Mouse (Mus musculus) embryonic facial prominence, embryonic 11.5 days (tissue): ENCODE data around the gene Fktn. TPM values are rescaled to one million over a fixed set of nuclear protein-coding genes. Genes with fewer than 3 reads are reported as not detected.
A peak's percentile ranks its signal among the peaks of the same experiment; 100 is the strongest.

Source experiments
- ATAC-seq: fragments of 200-750 bp; cut with Nextera tagmentation; replicated peaks from 2 replicates; pipeline ENCODE4 v1.8.0; 2017; ENCODE audit warnings: low read depth; ENCODE audit not compliant: insufficient number of reproducible peaks, low FRiP score, low TSS enrichment
- DNase-seq: peaks from one replicate; pipeline ENCODE4 v3.0.0-alpha.2; 2015; ENCODE audit warnings: low spot score
- H3K27ac ChIP-seq: fragments of 300-500 bp; sonication (generic); replicated peaks from 2 replicates; pipeline ENCODE4 v1.5.1; 2014; ENCODE audit warnings: mild to moderate bottlenecking, low read depth, low read length, control low read depth
- H3K27me3 ChIP-seq: fragments of 300-500 bp; sonication (generic); 2 replicates; pipeline ENCODE4 v1.6.1; 2014; ENCODE audit warnings: mild to moderate bottlenecking, low read length, moderate library complexity, mixed read lengths; ENCODE audit not compliant: control insufficient read depth, insufficient read depth
- H3K36me3 ChIP-seq: fragments of 300-500 bp; sonication (generic); replicated peaks from 2 replicates; pipeline ENCODE4 v1.6.1; 2014; ENCODE audit warnings: low read depth, mild to moderate bottlenecking, low read length, moderate library complexity, mixed read lengths; ENCODE audit not compliant: control insufficient read depth, insufficient read depth
- H3K4me1 ChIP-seq: fragments of 300-500 bp; sonication (generic); 2 replicates; pipeline ENCODE4 v1.6.1; 2014; ENCODE audit warnings: low read length, mixed read lengths; ENCODE audit not compliant: control insufficient read depth, insufficient read depth
- H3K4me2 ChIP-seq: fragments of 300-500 bp; sonication (generic); 2 replicates; pipeline ENCODE4 v1.6.1; 2014; ENCODE audit warnings: low read depth, mild to moderate bottlenecking, control low read depth, low read length, moderate library complexity
- H3K4me3 ChIP-seq: fragments of 300-500 bp; sonication (generic); 2 replicates; pipeline ENCODE4 v1.5.1; 2014; ENCODE audit warnings: low read depth, low read length, control low read depth
- H3K9ac ChIP-seq: fragments of 300-500 bp; sonication (generic); replicated peaks from 2 replicates; pipeline ENCODE4 v1.6.1; 2014; ENCODE audit warnings: mild to moderate bottlenecking, control low read depth, low read length
- H3K9me3 ChIP-seq: fragments of 300-500 bp; sonication (generic); replicated peaks from 2 replicates; pipeline ENCODE4 v1.6.1; 2016; ENCODE audit warnings: mild to moderate bottlenecking, low read length, inconsistent platforms, mixed read lengths; ENCODE audit not compliant: control insufficient read depth
- WGBS: fragments of 180-500 bp; shearing (Covaris S2); extraction: QIAGEN DNeasy Blood & Tissue Kit; methylation state at CpG from one replicate; pipeline ENCODE4 v1.1.7; 2014; 5-methylcytosine and 5-hydroxymethylcytosine counted together
- polyA plus RNA-seq: library from polyadenylated mRNA; unstranded; fragments of >200 nt; fragmentation: Nextera tagmentation; extraction: Ambion mirVana; gene quantifications from 2 replicates; pipeline ENCODE4 v1.2.1, GENCODE M21; 2014

Gene Fktn
- polyA plus RNA-seq, 1 experiment from 2014 or later: 15.1 TPM

DNA sequence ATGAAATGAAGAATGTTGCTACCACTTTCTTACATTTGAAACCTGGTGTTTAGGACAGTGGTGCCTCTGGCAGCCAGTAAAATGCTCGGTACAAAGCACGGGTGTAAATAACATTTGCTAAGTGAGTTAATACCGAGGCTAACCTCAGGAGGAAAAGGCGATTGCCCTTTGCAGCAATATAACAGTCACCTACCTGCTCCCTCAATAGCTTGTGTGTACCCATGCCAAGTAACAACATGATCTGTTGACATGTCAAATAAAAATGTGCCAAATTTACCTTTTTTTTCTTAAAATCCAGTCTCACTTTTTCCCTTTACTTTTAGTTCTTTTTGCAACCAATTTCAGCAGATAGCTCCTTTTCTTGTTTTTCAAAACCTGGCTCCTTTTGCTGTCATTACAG is 111.0 kb downstream of the Fktn start:
- no peak for DNase-seq
- no peaks in the 10 kb centered on the region for H3K27me3 ChIP-seq
- H3K9ac ChIP-seq: no peak overlapping the region
- no peak overlapping the region for H3K4me2 ChIP-seq
- no peaks in the 10 kb centered on the region for H3K36me3 ChIP-seq
- no peaks in the 10 kb centered on the region for H3K4me1 ChIP-seq
- H3K4me3 ChIP-seq: no peak overlapping the region
- ATAC-seq: no peak
- 66% methylated on average over 4 of the region's 4 CpGs for WGBS
- no peak overlapping the region for H3K27ac ChIP-seq
- H3K9me3 ChIP-seq: no peaks in the 10 kb centered on the region

DNA sequence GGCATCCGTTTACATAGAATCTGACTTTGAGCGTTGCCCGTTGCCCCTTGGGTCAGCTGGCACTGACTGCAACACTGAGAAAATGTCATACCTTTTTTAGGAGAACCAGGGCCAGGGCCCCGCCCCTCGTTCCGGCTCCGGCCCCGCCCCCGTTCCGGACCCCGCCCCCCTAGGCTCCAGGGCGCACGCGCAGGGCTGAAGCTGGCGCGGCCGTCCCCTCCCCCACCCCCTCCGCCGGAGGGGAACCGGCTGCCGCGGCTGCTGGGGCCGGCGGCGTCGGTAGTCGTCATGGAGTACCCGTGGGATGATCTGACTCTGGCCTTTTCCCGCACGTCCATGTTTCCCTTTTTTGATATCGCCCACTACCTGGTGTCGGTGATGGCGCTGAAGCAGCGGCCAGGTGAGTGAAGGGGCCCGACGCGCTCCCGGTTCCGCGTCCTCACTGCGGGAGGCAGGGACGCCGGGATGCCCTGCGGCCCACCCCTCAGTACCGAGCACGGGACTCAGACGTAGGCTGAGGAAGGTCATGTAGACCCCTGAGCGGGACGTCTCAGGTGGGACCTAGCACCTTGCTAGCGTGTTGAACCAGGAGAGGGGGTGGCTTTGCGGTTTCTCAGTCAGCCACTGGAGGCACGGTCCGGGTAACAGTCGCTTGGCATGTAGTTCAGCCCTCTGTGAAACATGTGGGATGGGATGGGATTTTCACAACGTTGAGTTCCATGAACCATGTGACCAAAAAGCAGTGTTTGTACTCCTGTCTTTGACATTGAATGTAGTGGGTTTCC is 112.2 kb downstream of the Fktn start, which contains the start of gene Tmem38b:
TSS of gene Tmem38b (plus strand) at position 225 of the 785 bp plus-strand sequence.
- DNase-seq (peak; percentile 84), ATAC-seq (peak; percentile 85)
- Histone ChIP-seq H3K27me3 (no peaks in the 10 kb centered on the region), H3K4me2 (peak within 1 kb of the TSS; percentile 70), H3K27ac (no peak within 1 kb of the TSS), H3K9me3 (no peaks in the 10 kb centered on the region), H3K4me3 (peak within 1 kb of the TSS; percentile 85), H3K9ac (peak within 1 kb of the TSS; percentile 76), H3K4me1 (no peaks in the 10 kb centered on the region), H3K36me3 (no peaks in the 10 kb centered on the region)
- WGBS: under 1% methylated on average over 53 of the region's 55 CpGs

DNA sequence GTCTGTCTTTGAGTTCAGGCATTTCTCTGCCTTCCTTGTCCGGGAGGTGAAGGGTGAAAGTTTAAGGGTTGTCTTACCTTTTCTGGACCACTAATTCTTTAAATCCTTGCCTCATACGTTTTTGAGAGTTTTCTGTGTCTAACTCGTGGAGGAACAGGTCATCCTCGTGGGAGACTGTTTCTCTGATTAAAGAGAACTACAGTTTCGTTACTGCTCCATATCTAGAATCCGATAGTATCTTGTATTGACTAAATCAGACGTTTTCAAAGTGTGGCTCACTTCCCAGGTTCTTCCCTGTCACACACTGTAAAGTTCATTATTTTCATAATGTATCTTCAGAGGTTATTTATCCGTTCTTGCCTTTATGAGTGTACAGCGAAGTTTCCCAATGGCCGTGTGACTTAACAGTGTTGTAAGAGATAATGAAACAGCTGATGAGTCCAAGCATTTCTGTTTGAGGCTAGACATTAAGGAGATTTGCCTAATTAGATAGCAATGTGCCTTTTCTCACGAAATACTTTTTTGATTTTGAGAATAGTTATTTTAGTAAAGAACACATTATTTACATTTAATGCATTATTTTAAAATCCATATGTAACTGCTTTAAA is 112.9 kb downstream of the Fktn start:
- H3K27ac ChIP-seq: no peak overlapping the region
- H3K4me2 ChIP-seq: peak overlapping the region; percentile 70
- peak overlapping the region; percentile 37; the same call in 1 of the 2 replicates for H3K9ac ChIP-seq
- no peaks in the 10 kb centered on the region for H3K27me3 ChIP-seq
- H3K4me3 ChIP-seq: peak overlapping the region; percentile 85
- DNase-seq (no peak), ATAC-seq (no peak)
- no peaks in the 10 kb centered on the region for H3K36me3 ChIP-seq
- no peaks in the 10 kb centered on the region for H3K4me1 ChIP-seq
- no peaks in the 10 kb centered on the region for H3K9me3 ChIP-seq
- 18% methylated on average over 11 of the region's 11 CpGs for WGBS

Other genes starting within 250 kb of the Fktn start
- 10.3 and 10.7 TPM in 2 replicates for gene Fsd1l, start 82.5 kb upstream of the Fktn start, polyA plus RNA-seq
- 0.49 and 1.8 TPM in 2 replicates for gene Tal2, start 65.7 kb downstream of the Fktn start, polyA plus RNA-seq
- 6.4 and 9.6 TPM in 2 replicates for gene Tmem38b, start 112.0 kb downstream of the Fktn start, polyA plus RNA-seq